Mouse (Mus musculus): ENCODE data around the gene Ankrd54.
A peak's percentile ranks its signal among the peaks of the same experiment; 100 is the strongest.
"Not testable (repeated sequence)": the region's sequence is repeated elsewhere in the genome, so short reads cannot be mapped to it uniquely, and the experiment has no call there.

Ankrd54 gene

GRCm38 (mm10) chr15:79042721-79043491, 19.8 kb downstream of the Ankrd54 start:
- DNase-seq (ENCODE audit: low spot score): no peak

- no peak for DNase-seq (ENCODE audit: low spot score)
These were observed 21.1 kb downstream of the Ankrd54 start, which contains the start of gene Galr3 for GRCm38 (mm10) chr15:79041585-79041984. Gene Galr3 (plus strand): TSS chr15:79041885.

GRCm38 (mm10) chr15:79040501-79041416, 21.9 kb downstream of the Ankrd54 start:
- DNase-seq (ENCODE audit: low spot score): no peak

GRCm38 (mm10) chr15:79038853-79039252, 23.8 kb downstream of the Ankrd54 start:
- peak; percentile 76 for DNase-seq (ENCODE audit: low spot score)

- DNase-seq (ENCODE audit: low spot score): no peak
These were observed 24.4 kb downstream of the Ankrd54 start for GRCm38 (mm10) chr15:79038331-79038730.

GRCm38 (mm10) chr15:79037913-79038328, 24.8 kb downstream of the Ankrd54 start:
- DNase-seq (ENCODE audit: low spot score): peak; percentile 80

- DNase-seq (ENCODE audit: low spot score): not testable (repeated sequence)
These were observed 30.8 kb downstream of the Ankrd54 start for GRCm38 (mm10) chr15:79031908-79032307.

- peak; percentile 79 for DNase-seq (ENCODE audit: low spot score)
These were observed 31.9 kb downstream of the Ankrd54 start for GRCm38 (mm10) chr15:79030551-79031435.

GRCm38 (mm10) chr15:79029519-79030241, 33.0 kb downstream of the Ankrd54 start:
- no peak for DNase-seq (ENCODE audit: low spot score)

- DNase-seq (ENCODE audit: low spot score): no peak
These were observed 33.7 kb downstream of the Ankrd54 start for GRCm38 (mm10) chr15:79028823-79029484.

- DNase-seq (ENCODE audit: low spot score): peak; percentile 95
These were observed 34.4 kb downstream of the Ankrd54 start, which contains the start of gene H1f0 for GRCm38 (mm10) chr15:79028237-79028738. Gene H1f0 (plus strand): TSS chr15:79028450.

GRCm38 (mm10) chr15:79027291-79028205, 35.1 kb downstream of the Ankrd54 start:
- DNase-seq (ENCODE audit: low spot score): no peak

- DNase-seq (ENCODE audit: low spot score): no peak
These were observed 36.0 kb downstream of the Ankrd54 start for GRCm38 (mm10) chr15:79026511-79027290.

- DNase-seq (ENCODE audit: low spot score): no peak
These were observed 36.9 kb downstream of the Ankrd54 start for GRCm38 (mm10) chr15:79025687-79026308.

GRCm38 (mm10) chr15:79023366-79023765, 39.3 kb downstream of the Ankrd54 start:
- no peak for DNase-seq (ENCODE audit: low spot score)

- no peak for DNase-seq (ENCODE audit: low spot score)
These were observed 39.9 kb downstream of the Ankrd54 start for GRCm38 (mm10) chr15:79022671-79023230.

GRCm38 (mm10) chr15:79018886-79019285, 43.8 kb downstream of the Ankrd54 start:
- DNase-seq (ENCODE audit: low spot score): no peak

- DNase-seq (ENCODE audit: low spot score): no peak
These were observed 44.5 kb downstream of the Ankrd54 start for GRCm38 (mm10) chr15:79018191-79018590.
